Mouse (Mus musculus) forebrain, embryonic 11.5 days (tissue): ENCODE measurements around the gene Sepsecs. TPM values are rescaled to one million over a fixed set of nuclear protein-coding genes. Genes with fewer than 3 reads are reported as not detected.

Experiments
- ATAC-seq: fragments of 200-750 bp; cut with Nextera tagmentation; replicated peaks from 2 replicates; pipeline ENCODE4 v1.8.0; 2017; ENCODE audit warnings: moderate TSS enrichment; ENCODE audit not compliant: low FRiP score
- DNase-seq: peaks from one replicate; pipeline ENCODE4 v3.0.0-alpha.2; 2017; ENCODE audit warnings: low spot score
- H3K27ac ChIP-seq: fragments of 300-500 bp; sonication (generic); 2 replicates; pipeline ENCODE4 v1.5.1; 2014; ENCODE audit warnings: low read depth, low read length
- H3K27me3 ChIP-seq: fragments of 300-500 bp; sonication (generic); 2 replicates; pipeline ENCODE4 v1.6.1; 2014; ENCODE audit warnings: mild to moderate bottlenecking, low read length, mixed read lengths; ENCODE audit not compliant: control insufficient read depth, insufficient read depth
- H3K36me3 ChIP-seq: fragments of 300-500 bp; sonication (generic); 2 replicates; pipeline ENCODE4 v1.6.1; 2014; ENCODE audit warnings: mild to moderate bottlenecking, low read length, moderate library complexity, mixed read lengths; ENCODE audit not compliant: control insufficient read depth, insufficient read depth
- H3K4me1 ChIP-seq: fragments of 300-500 bp; sonication (generic); replicated peaks from 2 replicates; pipeline ENCODE4 v1.6.1; 2014; ENCODE audit warnings: low read length, mixed read lengths; ENCODE audit not compliant: control insufficient read depth, insufficient read depth
- H3K4me2 ChIP-seq: fragments of 300-500 bp; sonication (generic); 2 replicates; pipeline ENCODE4 v1.6.1; 2014; ENCODE audit warnings: low read depth, mild to moderate bottlenecking, low read length, moderate library complexity, mixed read lengths; ENCODE audit not compliant: severe bottlenecking
- H3K4me3 ChIP-seq: fragments of 300-500 bp; sonication (generic); 2 replicates; pipeline ENCODE4 v1.5.1; 2014; ENCODE audit warnings: low read depth, low read length
- H3K9ac ChIP-seq: fragments of 300-500 bp; sonication (generic); 2 replicates; pipeline ENCODE4 v1.6.1; 2014; ENCODE audit warnings: low read length
- H3K9me3 ChIP-seq: fragments of 300-500 bp; sonication (generic); 2 replicates; pipeline ENCODE4 v1.6.1; 2016; ENCODE audit warnings: low read length, mixed read lengths; ENCODE audit not compliant: control insufficient read depth
- WGBS: fragments of 180-500 bp; shearing (Covaris S2); extraction: QIAGEN DNeasy Blood & Tissue Kit; methylation state at CpG from one replicate; pipeline ENCODE4 v1.1.7; 2014; 5-methylcytosine and 5-hydroxymethylcytosine counted together
- polyA plus RNA-seq: library from polyadenylated mRNA; unstranded; fragments of >200 nt; fragmentation: Nextera tagmentation; extraction: Ambion mirVana; gene quantifications from 2 replicates; pipeline ENCODE4 v1.2.1, GENCODE M21; 2014

The Sepsecs gene
- polyA plus RNA-seq, 1 experiment from 2014 or later = 9.5 TPM

DNA sequence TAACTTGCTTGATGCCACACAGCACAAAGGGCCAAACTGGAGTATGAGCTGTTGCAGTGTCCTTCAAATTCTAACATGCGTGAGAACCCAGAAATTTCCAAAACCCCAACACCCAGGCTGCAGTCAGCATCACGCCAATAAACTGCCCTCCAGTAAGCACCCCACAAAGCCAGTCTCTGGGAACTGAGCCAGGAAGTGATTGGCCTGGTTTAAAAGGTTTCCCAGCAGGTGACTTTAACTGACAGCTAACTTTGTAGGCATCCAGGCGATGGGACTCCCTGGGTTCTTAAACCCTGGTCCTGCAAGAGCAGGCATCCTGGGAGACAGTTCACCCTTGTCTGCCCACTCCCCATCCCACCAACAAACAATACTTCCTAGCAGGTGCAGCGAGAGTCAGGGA is 59.2 kb downstream of the Sepsecs start:
- Histone ChIP-seq H3K4me3 (no peak overlapping the region), H3K36me3 (no peaks in the 10 kb centered on the region), H3K27ac (no peak overlapping the region), H3K27me3 (no peaks in the 10 kb centered on the region), H3K4me1 (no peaks in the 10 kb centered on the region), H3K4me2 (no peak overlapping the region), H3K9me3 (no peaks in the 10 kb centered on the region; the same call in 1 of the 2 replicates), H3K9ac (no peak overlapping the region)
- WGBS = 38% methylated on average over 4 of the region's 4 CpGs
- ATAC-seq (no peak), DNase-seq (no peak)

DNA sequence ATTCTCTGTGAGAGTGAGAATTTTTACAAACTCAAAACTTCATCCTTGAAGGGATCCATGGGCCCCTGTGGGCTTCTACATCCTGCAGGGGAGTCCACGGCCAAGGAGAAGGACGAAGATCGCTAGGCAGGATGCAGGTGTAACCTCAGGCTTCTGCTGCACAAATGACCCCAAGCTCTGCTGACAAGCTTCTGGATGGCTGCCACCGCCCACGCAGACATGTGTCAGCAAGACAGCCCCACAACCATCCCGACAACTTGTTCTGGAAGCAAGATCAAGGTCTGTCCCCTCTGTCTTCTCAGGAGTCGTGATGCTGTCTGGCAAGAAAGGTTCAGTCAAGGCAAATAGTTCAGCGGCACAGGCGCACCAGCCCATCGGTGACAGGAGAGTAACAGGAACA is 59.8 kb downstream of the Sepsecs start:
- ATAC-seq (no peak), DNase-seq (no peak)
- no peaks in the 10 kb centered on the region for H3K4me1 ChIP-seq
- no peak overlapping the region for H3K4me2 ChIP-seq
- WGBS = 89% methylated on average over 10 of the region's 10 CpGs
- H3K27me3 ChIP-seq = no peaks in the 10 kb centered on the region
- no peak overlapping the region for H3K9ac ChIP-seq
- H3K36me3 ChIP-seq = no peaks in the 10 kb centered on the region
- no peak overlapping the region for H3K4me3 ChIP-seq
- no peaks in the 10 kb centered on the region; the same call in 1 of the 2 replicates for H3K9me3 ChIP-seq
- H3K27ac ChIP-seq = no peak overlapping the region

DNA sequence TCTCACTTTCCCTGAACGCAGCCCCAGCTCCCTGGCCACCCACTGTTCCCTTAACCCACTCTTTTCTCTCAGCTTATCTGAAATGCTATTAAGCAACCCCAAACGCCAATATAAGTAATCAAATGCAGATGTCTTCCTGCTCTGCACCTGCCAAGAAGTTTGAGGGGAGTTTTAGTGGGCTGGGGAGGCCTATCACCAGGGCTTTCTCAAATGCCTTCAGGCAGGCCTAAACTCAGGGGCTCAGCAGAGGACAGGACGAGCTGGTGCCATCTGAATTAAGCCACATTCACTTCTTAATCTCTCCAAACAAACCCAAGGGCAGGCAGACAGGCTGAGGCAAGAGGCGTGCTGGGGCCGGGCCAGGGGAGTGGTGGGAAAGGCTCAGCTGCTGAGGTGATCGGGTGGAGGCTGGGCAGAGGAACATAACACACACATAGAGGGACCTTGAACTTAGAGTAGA is 64.9 kb downstream of the Sepsecs start:
- DNase-seq = no peak
- Histone ChIP-seq H3K9me3 (no peaks in the 10 kb centered on the region; the same call in 1 of the 2 replicates), H3K4me2 (no peak overlapping the region), H3K27me3 (no peaks in the 10 kb centered on the region), H3K27ac (no peak overlapping the region), H3K9ac (no peak overlapping the region), H3K4me1 (no peaks in the 10 kb centered on the region), H3K4me3 (no peak overlapping the region), H3K36me3 (no peaks in the 10 kb centered on the region)
- ATAC-seq = no peak
- 49% methylated on average over 6 of the region's 6 CpGs for WGBS

DNA sequence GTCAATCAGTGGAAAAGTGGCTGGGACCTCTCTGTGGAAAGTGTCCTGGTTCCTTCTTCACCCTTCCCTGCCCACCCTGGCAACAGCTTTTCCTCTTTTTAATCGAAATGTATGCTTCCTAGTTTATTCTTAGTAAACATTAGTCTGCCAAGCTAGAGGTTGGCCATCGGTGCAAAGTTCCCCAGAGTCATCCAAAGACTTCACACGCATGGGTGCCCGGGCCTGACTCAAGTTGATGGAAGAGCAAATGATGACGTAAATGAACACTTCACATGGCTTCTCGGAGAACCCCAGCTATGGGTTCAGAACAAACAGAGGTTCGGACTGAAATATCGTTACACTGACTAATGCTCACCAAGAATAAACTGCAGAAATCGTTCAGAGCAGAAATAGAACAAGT is 78.9 kb downstream of the Sepsecs start:
- Histone ChIP-seq H3K4me1 (no peaks in the 10 kb centered on the region), H3K9me3 (no peaks in the 10 kb centered on the region), H3K27ac (no peak overlapping the region), H3K4me3 (no peak overlapping the region), H3K36me3 (no peaks in the 10 kb centered on the region), H3K9ac (no peak overlapping the region), H3K4me2 (no peak overlapping the region), H3K27me3 (no peaks in the 10 kb centered on the region)
- ATAC-seq = no peak
- no peak for DNase-seq
- WGBS = 93% methylated on average over 9 of the region's 9 CpGs

Other genes starting within 250 kb of the Sepsecs start
- gene Ccdc149, start 198.2 kb downstream of the Sepsecs start, polyA plus RNA-seq = 3.1 and 3.2 TPM in 2 replicates
- 0.80 and 0.88 TPM in 2 replicates for gene Lgi2, start 103.2 kb downstream of the Sepsecs start, polyA plus RNA-seq
- gene Pi4k2b, start 71.9 kb upstream of the Sepsecs start, polyA plus RNA-seq = 18.0 and 18.9 TPM in 2 replicates
- gene Zcchc4, start 105.7 kb upstream of the Sepsecs start, polyA plus RNA-seq = 20.7 and 24.8 TPM in 2 replicates
- 119 and 124 TPM in 2 replicates for gene Anapc4, start 164.3 kb upstream of the Sepsecs start, polyA plus RNA-seq